ENCODE assay signal across 15 mouse cellular contexts in genomic region chr2:166343551-166344340, GRCm38 (mm10).
DNase-seq lines count a peak whose midpoint lies in the region; ATAC-seq and TF ChIP-seq lines count a peak whose summit lies in the region.
"Had no signal": no experiment of that assay in that cellular context is flagged by ENCODE, and none has a peak within 500 bp of the region (broad histone marks: within the 10 kb centered on the region; RNA-seq: fewer than 3 reads in every experiment).

No protein-coding gene starts in this region.

- no peaks in the 10 kb centered on the region for H3K27me3 ChIP-seq in hindbrain, embryonic 11.5 days (ENCODE audit: control insufficient read depth, insufficient read depth, low read length)
- peaks cover 27% of the 10 kb centered on the region for H3K27me3 ChIP-seq in hindbrain, embryonic 13.5 days
- H3K27me3 ChIP-seq in embryonic facial prominence, embryonic 10.5 days (replicated peaks; ENCODE audit: low read depth, poor library complexity, severe bottlenecking), result no peaks in the 10 kb centered on the region; the same call in 1 of the 2 replicates
- no peaks in the 10 kb centered on the region for H3K27me3 ChIP-seq in embryonic facial prominence, embryonic 13.5 days
- H3K27me3 ChIP-seq in limb, embryonic 14.5 days (ENCODE audit: control insufficient read depth, insufficient read depth, low read length), result no peaks in the 10 kb centered on the region
- H3K27me3 ChIP-seq: heart, embryonic 15.5 days; neural tube, embryonic 12.5 days; Patski had no signal

- no peak for TF ChIP-seq POLR2A in limb, embryonic 14.5 days (IDR thresholded peaks at IDR 0.05; ENCODE audit: borderline replicate concordance, extremely low read depth, insufficient read depth, insufficient read length)

- H3K4me3 ChIP-seq in hindbrain, embryonic 11.5 days (ENCODE audit: low read depth, low read length), result no peak overlapping the region
- H3K4me3 ChIP-seq in hindbrain, embryonic 13.5 days, result no peak overlapping the region
- H3K4me3 ChIP-seq in embryonic facial prominence, embryonic 10.5 days, result peak overlapping the region; percentile 18; the same call in 1 of the 2 replicates
- no peak overlapping the region for H3K4me3 ChIP-seq in embryonic facial prominence, embryonic 13.5 days
- H3K4me3 ChIP-seq in limb, embryonic 14.5 days (replicated peaks; ENCODE audit: low read length), result no peak overlapping the region
- H3K4me3 ChIP-seq: heart, embryonic 15.5 days; layer of hippocampus, adult 2 months; neural tube, embryonic 12.5 days had no signal

- intact Hi-C loops in gastrocnemius, postnatal 36 days (cut with DNase I), result no loop called here

- no peak overlapping the region for H3K27ac ChIP-seq in hindbrain, embryonic 11.5 days (ENCODE audit: low read depth, low read length)
- H3K27ac ChIP-seq in hindbrain, embryonic 13.5 days, result no peak overlapping the region
- H3K27ac ChIP-seq in embryonic facial prominence, embryonic 10.5 days (replicated peaks), result peak overlapping the region; percentile 77
- H3K27ac ChIP-seq in embryonic facial prominence, embryonic 13.5 days, result peak overlapping the region; percentile 68
- peak overlapping the region; percentile 67 for H3K27ac ChIP-seq in limb, embryonic 14.5 days (replicated peaks; ENCODE audit: low read depth, low read length)
- H3K27ac ChIP-seq: heart, embryonic 15.5 days; layer of hippocampus, adult 2 months; neural tube, embryonic 12.5 days had no signal

- H3K36me3 ChIP-seq in hindbrain, embryonic 11.5 days (ENCODE audit: control insufficient read depth, insufficient read depth, low read length), result no peaks in the 10 kb centered on the region
- no peaks in the 10 kb centered on the region for H3K36me3 ChIP-seq in hindbrain, embryonic 13.5 days
- H3K36me3 ChIP-seq in embryonic facial prominence, embryonic 10.5 days (replicated peaks), result no peaks in the 10 kb centered on the region
- H3K36me3 ChIP-seq in embryonic facial prominence, embryonic 13.5 days, result no peaks in the 10 kb centered on the region
- no peaks in the 10 kb centered on the region for H3K36me3 ChIP-seq in limb, embryonic 14.5 days (ENCODE audit: control insufficient read depth, insufficient read depth, low read length)
- H3K36me3 ChIP-seq: heart, embryonic 15.5 days; neural tube, embryonic 12.5 days had no signal

- DNase-seq in hindbrain, embryonic 11.5 days (ENCODE audit: low spot score), result peak; percentile 23
- DNase-seq in embryonic facial prominence, embryonic 10.5 days (ENCODE audit: low spot score), result peak; percentile 54
- DNase-seq in limb, embryonic 14.5 days (ENCODE audit: low spot score), result peak; percentile 67
- DNase-seq in gastrocnemius, postnatal 36 days, result no peak
- no peak for DNase-seq in urinary bladder, adult 2 months (ENCODE audit: low spot score)
- no peak for DNase-seq in heart, postnatal 4 days
- DNase-seq: kidney, adult 9 months; spleen, adult 18-20 months; thymus, adult 18-20 months had no signal

- H3K9ac ChIP-seq in hindbrain, embryonic 11.5 days (ENCODE audit: low read depth, low read length), result no peak overlapping the region
- no peak overlapping the region for H3K9ac ChIP-seq in hindbrain, embryonic 13.5 days
- H3K9ac ChIP-seq in embryonic facial prominence, embryonic 13.5 days, result 0 out of 2 replicates have a peak overlapping the region, but pooled peaks have one; percentile 3
- peak overlapping the region; percentile 31; the same call in 1 of the 2 replicates for H3K9ac ChIP-seq in limb, embryonic 14.5 days (ENCODE audit: low read depth, low read length, severe bottlenecking)
- H3K9ac ChIP-seq: heart, embryonic 15.5 days; neural tube, embryonic 12.5 days had no signal

- WGBS in hindbrain, embryonic 11.5 days, result 26% methylated on average over 10 of the region's 10 CpGs
- 26% methylated on average over 10 of the region's 10 CpGs for WGBS in hindbrain, embryonic 13.5 days
- WGBS in embryonic facial prominence, embryonic 10.5 days, result 20% methylated on average over 10 of the region's 10 CpGs
- WGBS in embryonic facial prominence, embryonic 13.5 days, result 20% methylated on average over 10 of the region's 10 CpGs
- WGBS in limb, embryonic 14.5 days, result 21% methylated on average over 10 of the region's 10 CpGs

- no peak overlapping the region for H3K4me2 ChIP-seq in hindbrain, embryonic 11.5 days (replicated peaks; ENCODE audit: low read depth, low read length)
- no peak overlapping the region for H3K4me2 ChIP-seq in hindbrain, embryonic 13.5 days
- 0 out of 2 replicates have a peak overlapping the region, but pooled peaks have one; percentile 9 for H3K4me2 ChIP-seq in embryonic facial prominence, embryonic 13.5 days
- H3K4me2 ChIP-seq in limb, embryonic 14.5 days (replicated peaks; ENCODE audit: low read depth, low read length, severe bottlenecking), result no peak overlapping the region
- H3K4me2 ChIP-seq: heart, embryonic 15.5 days; neural tube, embryonic 12.5 days had no signal

- H3K9me3 ChIP-seq in hindbrain, embryonic 11.5 days (ENCODE audit: control insufficient read depth, low read length), result no peaks in the 10 kb centered on the region
- H3K9me3 ChIP-seq in hindbrain, embryonic 13.5 days, result no peaks in the 10 kb centered on the region
- H3K9me3 ChIP-seq in embryonic facial prominence, embryonic 10.5 days, result no peaks in the 10 kb centered on the region
- no peaks in the 10 kb centered on the region for H3K9me3 ChIP-seq in embryonic facial prominence, embryonic 13.5 days
- H3K9me3 ChIP-seq in limb, embryonic 14.5 days (ENCODE audit: control insufficient read depth, low read length), result no peaks in the 10 kb centered on the region
- H3K9me3 ChIP-seq: heart, embryonic 15.5 days; neural tube, embryonic 12.5 days had no signal

- ATAC-seq in hindbrain, embryonic 11.5 days (ENCODE audit: low FRiP score), result no peak
- ATAC-seq in hindbrain, embryonic 13.5 days (ENCODE audit: low FRiP score), result no peak
- no peak for ATAC-seq in embryonic facial prominence, embryonic 13.5 days (ENCODE audit: insufficient number of reproducible peaks, insufficient read depth, low FRiP score, low TSS enrichment, low read depth)
- peak; percentile 24; the same call in 1 of the 2 replicates for ATAC-seq in limb, embryonic 14.5 days (ENCODE audit: low FRiP score, low read depth)
- ATAC-seq: Patski had no signal

- no peaks in the 10 kb centered on the region for H3K4me1 ChIP-seq in hindbrain, embryonic 11.5 days (replicated peaks; ENCODE audit: control insufficient read depth, insufficient read depth, low read length)
- H3K4me1 ChIP-seq in hindbrain, embryonic 13.5 days (replicated peaks), result peaks cover 61% of the 10 kb centered on the region
- H3K4me1 ChIP-seq in embryonic facial prominence, embryonic 10.5 days, result peaks cover 69% of the 10 kb centered on the region
- peaks cover 44% of the 10 kb centered on the region for H3K4me1 ChIP-seq in embryonic facial prominence, embryonic 13.5 days
- peaks cover 41% of the 10 kb centered on the region for H3K4me1 ChIP-seq in limb, embryonic 14.5 days (ENCODE audit: control insufficient read depth, insufficient read depth, low read length)

Comparison
In these comparisons a context has a peak if more than half of its experiments do, and no peak if none do; other contexts are left out.
1. DNase-seq: peak in hindbrain, embryonic 11.5 days (single experiment), embryonic facial prominence, embryonic 10.5 days (single experiment) and limb, embryonic 14.5 days (single experiment); none in gastrocnemius, postnatal 36 days (0 of 2), urinary bladder, adult 2 months (single experiment) and heart, postnatal 4 days (single experiment).
2. H3K27ac ChIP-seq: peak in embryonic facial prominence, embryonic 10.5 days (single experiment), embryonic facial prominence, embryonic 13.5 days (single experiment) and limb, embryonic 14.5 days (single experiment); none in hindbrain, embryonic 11.5 days (single experiment) and hindbrain, embryonic 13.5 days (single experiment).
3. H3K9ac ChIP-seq: peak in embryonic facial prominence, embryonic 13.5 days (single experiment) and limb, embryonic 14.5 days (single experiment); none in hindbrain, embryonic 11.5 days (single experiment) and hindbrain, embryonic 13.5 days (single experiment).